Mouse (Mus musculus) cortical plate, adult 2 months (tissue): ENCODE measurements around the gene Npdc1.
A peak's percentile ranks its signal among the peaks of the same experiment; 100 is the strongest.

ENCODE experiments used
- CTCF ChIP-seq: fragments of 200-500 bp; IDR thresholded peaks from 2 replicates; pipeline ENCODE4 v1.5.1; 2011; ENCODE audit warnings: mild to moderate bottlenecking, control low read depth, low read length; ENCODE audit not compliant: insufficient read depth; ENCODE audit errors: extremely low read depth
- POLR2A ChIP-seq: fragments of 200-500 bp; IDR thresholded peaks from 2 replicates; pipeline ENCODE4 v1.6.1; 2011; ENCODE audit warnings: mild to moderate bottlenecking, low read length, control low read depth; ENCODE audit not compliant: insufficient read depth; ENCODE audit errors: extremely low read depth

DNA sequence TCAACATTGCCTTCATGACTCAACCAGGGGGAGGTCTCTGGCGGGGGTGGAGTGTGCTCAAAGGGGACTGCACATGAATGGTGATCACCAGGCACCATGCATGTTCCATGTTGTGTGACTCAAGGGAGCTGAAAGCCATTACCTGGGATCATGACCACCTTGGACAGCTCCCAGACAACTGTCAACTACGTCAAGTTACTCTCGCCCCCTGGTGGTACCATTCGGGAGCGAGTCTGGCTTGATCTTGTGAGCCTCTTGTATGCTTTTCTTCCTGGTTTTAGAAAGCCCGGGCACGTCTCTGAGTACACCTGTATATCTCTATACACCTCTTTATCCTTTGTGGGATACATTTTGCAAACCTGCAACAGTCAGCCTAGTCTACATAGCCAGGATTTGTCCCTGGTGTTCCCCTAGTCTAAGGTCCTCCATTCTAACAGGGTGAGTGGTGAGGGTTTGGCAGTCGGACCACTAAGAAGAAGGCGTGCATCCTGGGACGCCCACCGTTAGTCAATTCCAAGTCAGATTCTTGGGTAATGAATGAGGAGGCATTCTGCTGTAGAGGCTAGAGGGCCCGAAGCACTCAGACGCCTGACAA, 3.3 kb downstream of the Npdc1 start:
- TF ChIP-seq POLR2A (no peak), CTCF (peak; percentile 60)
